Mouse (Mus musculus) stomach, postnatal 0 days (tissue): ENCODE measurements around the gene Plekha8. TPM values are rescaled to one million over a fixed set of nuclear protein-coding genes. Genes with fewer than 3 reads are reported as not detected.

ENCODE experiments used
- ATAC-seq: fragments of 200-750 bp; cut with Nextera tagmentation; 2 replicates; pipeline ENCODE4 v1.8.0; 2017; ENCODE audit not compliant: low FRiP score, low TSS enrichment
- DNase-seq: peaks from one replicate; pipeline ENCODE4 v3.0.0-alpha.2; 2016; ENCODE audit warnings: low spot score
- H3K27ac ChIP-seq: fragments of 300-500 bp; sonication (generic); replicated peaks from 2 replicates; pipeline ENCODE4 v1.5.1; 2014; ENCODE audit warnings: mild to moderate bottlenecking, control low read depth
- H3K27me3 ChIP-seq: fragments of 300-500 bp; sonication (generic); 2 replicates; pipeline ENCODE4 v1.6.1; 2014; ENCODE audit warnings: low read length; ENCODE audit not compliant: control insufficient read depth, insufficient read depth
- H3K36me3 ChIP-seq: fragments of 300-500 bp; sonication (generic); 2 replicates; pipeline ENCODE4 v1.6.1; 2014; ENCODE audit warnings: low read length, mixed read lengths; ENCODE audit not compliant: control insufficient read depth, insufficient read depth
- H3K4me1 ChIP-seq: fragments of 300-500 bp; sonication (generic); replicated peaks from 2 replicates; pipeline ENCODE4 v1.6.1; 2014; ENCODE audit warnings: antibody characterized with exemption; ENCODE audit not compliant: control insufficient read depth, insufficient read depth
- H3K4me2 ChIP-seq: fragments of 300-500 bp; sonication (generic); replicated peaks from 2 replicates; pipeline ENCODE4 v1.6.1; 2014; ENCODE audit warnings: low read depth, mild to moderate bottlenecking, control low read depth, moderate library complexity
- H3K4me3 ChIP-seq: fragments of 300-500 bp; sonication (generic); 2 replicates; pipeline ENCODE4 v1.5.1; 2014; ENCODE audit warnings: low read depth, low read length, control low read depth
- H3K9ac ChIP-seq: fragments of 300-500 bp; sonication (generic); 2 replicates; pipeline ENCODE4 v1.6.1; 2014; ENCODE audit warnings: mild to moderate bottlenecking, low read length, control low read depth, mixed read lengths
- H3K9me3 ChIP-seq: fragments of 300-500 bp; sonication (generic); 2 replicates; pipeline ENCODE4 v1.6.1; 2016; ENCODE audit warnings: low read length; ENCODE audit not compliant: control insufficient read depth
- CTCF ChIP-seq: IDR thresholded peaks from 2 replicates; pipeline ENCODE4 v1.5.1; 2016; ENCODE audit warnings: antibody characterized with exemption, low read depth, mild to moderate bottlenecking, moderate library complexity
- EP300 ChIP-seq: optimal IDR thresholded peaks from 2 replicates; pipeline ENCODE3; 2016; ENCODE audit warnings: antibody characterized with exemption
- WGBS: fragments of 180-500 bp; shearing (Covaris S2); extraction: QIAGEN DNeasy Blood & Tissue Kit; methylation state at CpG from one replicate; pipeline ENCODE4 v1.1.7; 2014; 5-methylcytosine and 5-hydroxymethylcytosine counted together
- polyA plus RNA-seq: library from polyadenylated mRNA; unstranded; fragments of >200 nt; fragmentation: Nextera tagmentation; extraction: Ambion mirVana; gene quantifications from 2 replicates; pipeline ENCODE4 v1.2.1, GENCODE M21; 2015

Gene Plekha8
- polyA plus RNA-seq, 1 experiment from 2014 or later = 5.4 TPM

DNA sequence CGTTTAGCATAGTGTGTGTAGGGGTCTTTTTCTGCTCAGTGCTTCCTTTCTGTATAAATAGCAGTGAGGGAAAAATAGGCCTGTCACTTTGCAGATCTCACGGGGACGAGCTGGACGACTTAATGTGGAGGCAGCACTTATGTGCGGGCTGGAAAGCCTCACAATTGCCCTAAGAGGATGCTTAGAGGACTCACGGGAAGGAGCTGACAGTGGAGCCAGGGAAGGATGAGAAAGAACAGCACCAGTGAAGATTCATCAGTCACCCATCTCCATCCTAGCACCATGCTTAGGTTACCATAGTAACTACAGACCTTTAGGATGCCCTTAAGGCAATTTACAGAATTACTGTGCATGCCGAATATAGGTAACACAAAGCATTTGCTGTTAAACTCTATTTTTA, 25.1 kb upstream of the Plekha8 start:
- H3K27ac ChIP-seq = no peak overlapping the region
- WGBS = 57% methylated on average over 7 of the region's 7 CpGs
- TF ChIP-seq EP300 (no peak), CTCF (no peak)
- no peaks in the 10 kb centered on the region for H3K9me3 ChIP-seq
- H3K4me1 ChIP-seq = 0 out of 2 replicates have a peak, but pooled peaks cover 2% of the 10 kb centered on the region
- H3K4me2 ChIP-seq = no peak overlapping the region
- ATAC-seq (no peak), DNase-seq (no peak)
- H3K4me3 ChIP-seq = no peak overlapping the region
- H3K36me3 ChIP-seq = no peaks in the 10 kb centered on the region
- H3K9ac ChIP-seq = no peak overlapping the region
- H3K27me3 ChIP-seq = no peaks in the 10 kb centered on the region

DNA sequence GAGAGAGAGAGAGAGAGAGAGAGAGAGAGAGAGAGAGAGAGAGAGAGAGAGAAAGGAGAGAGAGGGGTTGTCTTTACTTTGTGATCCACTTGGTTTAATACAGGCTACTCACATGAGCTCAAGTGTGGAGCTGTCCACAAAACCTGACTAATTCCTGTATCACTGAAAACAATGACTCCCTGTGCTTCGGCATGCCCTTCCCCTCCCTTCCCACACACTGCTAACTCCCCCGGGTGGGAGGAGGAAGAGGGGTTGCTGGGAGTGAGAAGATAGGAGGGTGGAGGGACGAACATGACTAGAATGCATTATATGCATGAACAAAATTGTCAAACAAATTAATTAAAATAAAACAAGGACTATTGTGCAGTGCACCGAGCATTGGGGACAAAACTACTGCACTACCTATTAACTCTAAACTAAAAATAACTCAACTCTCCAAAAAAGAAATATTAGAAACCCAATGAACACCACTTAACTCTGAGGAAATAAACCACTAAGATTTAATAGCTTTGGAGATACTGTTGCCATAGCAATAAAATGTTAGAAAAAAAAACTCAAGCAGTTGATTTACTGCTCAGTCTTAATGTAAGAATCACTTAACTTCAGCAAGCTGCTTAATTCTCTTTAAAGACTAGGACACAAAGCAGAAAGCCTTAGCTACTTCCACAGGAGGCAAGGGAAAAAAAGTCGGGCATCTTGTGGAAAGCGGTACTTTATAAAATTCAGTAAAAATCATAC, 21.5 kb upstream of the Plekha8 start:
- TF ChIP-seq CTCF (no peak), EP300 (no peak)
- DNase-seq = no peak

GRCm38 (mm10) chr6:54586175-54586574, 8.7 kb upstream of the Plekha8 start:
- Histone ChIP-seq H3K4me3 (no peak overlapping the region), H3K4me2 (no peak overlapping the region), H3K36me3 (0 out of 2 replicates have a peak, but pooled peaks cover 2% of the 10 kb centered on the region), H3K27me3 (no peaks in the 10 kb centered on the region), H3K4me1 (no peaks in the 10 kb centered on the region), H3K27ac (no peak overlapping the region), H3K9me3 (no peaks in the 10 kb centered on the region), H3K9ac (no peak overlapping the region)
- WGBS = 33% methylated on average over 2 of the region's 2 CpGs
- no peak for TF ChIP-seq EP300
- peak; percentile 89 for TF ChIP-seq CTCF
- no peak for ATAC-seq
- DNase-seq = peak; percentile 35

More for the DNA sequence above, 21.5 kb upstream of the Plekha8 start:
- Histone ChIP-seq H3K27me3 (no peaks in the 10 kb centered on the region), H3K9me3 (no peaks in the 10 kb centered on the region), H3K27ac (no peak overlapping the region), H3K4me1 (no peaks in the 10 kb centered on the region), H3K4me2 (no peak overlapping the region), H3K4me3 (no peak overlapping the region), H3K9ac (no peak overlapping the region), H3K36me3 (0 out of 2 replicates have a peak, but pooled peaks cover 3% of the 10 kb centered on the region)
- no peak for ATAC-seq
- WGBS = 33% methylated on average over 6 of the region's 6 CpGs

GRCm38 (mm10) chr6:54586911-54587310, 8.0 kb upstream of the Plekha8 start:
- TF ChIP-seq EP300 = no peak
- TF ChIP-seq CTCF = no peak
- DNase-seq (no peak), ATAC-seq (no peak)
- Histone ChIP-seq H3K9ac (no peak overlapping the region), H3K36me3 (0 out of 2 replicates have a peak, but pooled peaks cover 2% of the 10 kb centered on the region), H3K27ac (no peak overlapping the region), H3K4me3 (no peak overlapping the region), H3K4me2 (no peak overlapping the region), H3K4me1 (no peaks in the 10 kb centered on the region), H3K27me3 (no peaks in the 10 kb centered on the region), H3K9me3 (no peaks in the 10 kb centered on the region)
- WGBS = 81% methylated on average over 8 of the region's 8 CpGs

DNA sequence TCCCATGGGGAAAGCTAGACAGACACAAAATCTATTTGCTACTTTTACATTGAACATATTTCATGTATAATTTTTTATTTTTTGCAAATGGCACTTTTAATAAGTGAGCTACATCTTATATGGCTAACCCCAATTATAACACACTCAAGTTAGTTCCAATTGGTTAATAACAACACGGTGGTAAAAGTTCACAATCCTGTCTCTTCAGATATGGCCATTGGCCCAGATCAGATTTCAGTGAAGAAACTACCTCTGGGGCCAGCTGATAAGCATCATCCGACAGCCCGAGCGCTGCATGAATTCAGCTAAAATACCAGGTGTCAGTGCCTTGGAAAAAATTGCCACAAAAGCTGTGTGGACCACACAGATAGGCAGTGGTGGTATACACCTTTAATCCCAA, 7.2 kb upstream of the Plekha8 start:
- TF ChIP-seq EP300 = no peak
- no peak for TF ChIP-seq CTCF
- no peak overlapping the region for H3K27ac ChIP-seq

DNA sequence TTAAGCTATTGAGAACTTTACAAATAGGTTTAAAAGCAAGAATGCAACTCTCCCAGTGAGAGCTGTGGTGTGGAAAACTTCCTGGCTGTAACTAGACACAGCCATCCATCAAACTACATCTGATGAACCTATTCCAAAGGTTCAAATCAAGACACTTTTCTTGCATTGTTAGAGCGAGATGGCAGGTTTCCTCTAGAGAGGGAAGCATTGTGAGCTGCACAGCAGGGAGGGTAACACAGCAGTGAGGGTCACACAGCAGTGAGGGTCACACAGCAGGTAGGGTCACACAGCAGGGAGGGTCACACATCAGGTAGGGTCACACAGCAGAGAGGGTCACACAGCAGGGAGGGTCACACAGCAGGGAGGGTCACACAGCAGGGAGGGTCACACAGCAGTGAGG, 6.7 kb upstream of the Plekha8 start:
- Histone ChIP-seq H3K27me3 (no peaks in the 10 kb centered on the region), H3K27ac (no peak overlapping the region), H3K9me3 (no peaks in the 10 kb centered on the region), H3K36me3 (0 out of 2 replicates have a peak, but pooled peaks cover 2% of the 10 kb centered on the region), H3K4me2 (no peak overlapping the region), H3K4me1 (no peaks in the 10 kb centered on the region), H3K4me3 (no peak overlapping the region), H3K9ac (no peak overlapping the region)
- WGBS = 79% methylated on average over 1 of the region's 1 CpGs
- DNase-seq = no peak
- no peak for ATAC-seq
- TF ChIP-seq EP300 (no peak), CTCF (no peak)

More for the DNA sequence above, 7.2 kb upstream of the Plekha8 start:
- DNase-seq (no peak), ATAC-seq (no peak)
- no peaks in the 10 kb centered on the region for H3K9me3 ChIP-seq
- H3K9ac ChIP-seq = no peak overlapping the region
- WGBS = 61% methylated on average over 4 of the region's 4 CpGs
- 0 out of 2 replicates have a peak, but pooled peaks cover 2% of the 10 kb centered on the region for H3K36me3 ChIP-seq
- H3K4me2 ChIP-seq = no peak overlapping the region
- H3K27me3 ChIP-seq = no peaks in the 10 kb centered on the region
- no peak overlapping the region for H3K4me3 ChIP-seq
- H3K4me1 ChIP-seq = no peaks in the 10 kb centered on the region
